9 mouse cellular contexts compared by ENCODE assay signal in the genomic region with DNA sequence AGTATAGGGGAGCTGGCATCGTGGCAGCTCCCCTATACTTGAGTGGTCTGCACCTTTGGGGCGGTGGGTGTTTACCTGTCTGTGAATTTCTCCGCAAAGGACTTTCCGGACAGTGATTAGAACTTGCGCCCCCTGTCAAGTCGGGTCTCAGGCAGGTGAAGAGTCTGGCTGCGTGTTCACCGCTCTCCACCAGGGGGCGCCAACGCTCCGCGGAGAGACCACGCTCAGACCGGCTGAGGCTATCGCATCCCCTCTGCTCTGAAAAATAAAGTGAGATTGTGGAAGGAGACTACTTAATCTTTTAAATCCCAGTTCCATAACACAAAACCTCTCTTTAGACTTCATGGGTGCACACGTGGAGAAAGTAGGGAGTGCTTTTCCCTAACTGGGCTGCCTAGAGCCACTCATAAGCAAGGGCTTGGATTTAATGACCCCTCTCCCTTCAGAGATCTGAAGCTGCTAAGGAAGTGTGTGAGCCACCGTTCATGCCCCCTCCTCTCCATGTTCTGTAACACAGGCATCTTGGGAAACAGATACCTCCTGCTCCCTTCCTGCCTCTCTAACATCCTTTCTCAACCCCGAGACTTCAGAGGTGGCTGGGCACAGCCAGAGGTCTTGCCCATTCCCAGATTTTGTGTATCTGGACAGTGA. TPM values are rescaled to one million over a fixed set of nuclear protein-coding genes. Genes with fewer than 3 reads are reported as not detected.
DNase-seq lines count a peak whose midpoint lies in the region; ATAC-seq and TF ChIP-seq lines count a peak whose summit lies in the region.
"Had no signal": no experiment of that assay in that cellular context is flagged by ENCODE, and none has a peak within 500 bp of the region (broad histone marks: within the 10 kb centered on the region; RNA-seq: fewer than 3 reads in every experiment).

No protein-coding gene starts in this region.

- no peaks in the 10 kb centered on the region for H3K79me2 ChIP-seq in CH12.LX (replicated peaks; ENCODE audit: control insufficient read depth, extremely low read depth, insufficient read depth, poor library complexity, severe bottlenecking)

- dilution Hi-C loops in CH12.LX (cut with MboI; ENCODE audit: extremely low pct_ligation_motif_present, extremely low pct_unique_long_range_greater_than_20kb, low sequenced_read_pairs): no loop called here

- peak overlapping the region; percentile 12; the same call in 1 of the 2 replicates for H3K4me2 ChIP-seq in CH12.LX (ENCODE audit: insufficient read depth, low read depth, poor library complexity, severe bottlenecking)
- no peak overlapping the region for H3K4me2 ChIP-seq in heart, postnatal 0 days (ENCODE audit: low read depth, low read length)
- no peak overlapping the region for H3K4me2 ChIP-seq in lung, embryonic 14.5 days
- H3K4me2 ChIP-seq: heart, embryonic 15.5 days had no signal

- TF ChIP-seq CTCF in CH12.LX (conservative IDR thresholded peaks at IDR 0.05 in 1 of 2, IDR thresholded peaks at IDR 0.05 in 1 of 2; ENCODE audit: low read depth in 2 of 2, low read length in 2 of 2): peak; percentile 79 to 99
- peak; percentile 90 for TF ChIP-seq CTCF in heart, postnatal 0 days (IDR thresholded peaks at IDR 0.05; ENCODE audit: low read depth)
- peak; percentile 99 for TF ChIP-seq CTCF in lung, embryonic 14.5 days (IDR thresholded peaks at IDR 0.05; ENCODE audit: low read depth)

- H3K4me1 ChIP-seq in CH12.LX (ENCODE audit: control insufficient read depth in 1 of 2, insufficient read depth in 2 of 2): peaks cover 14 to 39% of the 10 kb centered on the region in 2 experiments
- 0 out of 2 replicates have a peak, but pooled peaks cover 11% of the 10 kb centered on the region for H3K4me1 ChIP-seq in heart, postnatal 0 days (ENCODE audit: control insufficient read depth, insufficient read depth)
- peaks cover 19% of the 10 kb centered on the region; the same call in 1 of the 2 replicates for H3K4me1 ChIP-seq in lung, embryonic 14.5 days (ENCODE audit: insufficient read depth)

- DNase-seq in CH12.LX (ENCODE audit: extremely low read depth): peak; percentile 64
- DNase-seq in brain, adult 2 months (ENCODE audit: low read depth, low spot score): peak; percentile 66
- peak; percentile 25 for DNase-seq in heart, postnatal 0 days (ENCODE audit: low spot score)
- DNase-seq in kidney, postnatal 36 days: peak; percentile 55 to 89
- DNase-seq in lung, embryonic 14.5 days: peak; percentile 90
- DNase-seq in ovary, postnatal 36 days (ENCODE audit: low spot score): peak; percentile 80
- peak; percentile 87 for DNase-seq in thymus, postnatal 14 days

- peaks cover 33% of the 10 kb centered on the region for H3K27me3 ChIP-seq in CH12.LX (replicated peaks)
- H3K27me3 ChIP-seq in heart, postnatal 0 days (ENCODE audit: control insufficient read depth, insufficient read depth, low read length): no peaks in the 10 kb centered on the region; the same call in 1 of the 2 replicates
- 0 out of 2 replicates have a peak, but pooled peaks cover 4% of the 10 kb centered on the region for H3K27me3 ChIP-seq in lung, embryonic 14.5 days (ENCODE audit: insufficient read depth, low read length)

- H3K9ac ChIP-seq in CH12.LX (ENCODE audit: insufficient read depth, low read depth): no peak overlapping the region
- no peak overlapping the region for H3K9ac ChIP-seq in heart, postnatal 0 days (replicated peaks; ENCODE audit: low read depth, low read length)
- H3K9ac ChIP-seq in lung, embryonic 14.5 days: no peak overlapping the region
- H3K9ac ChIP-seq: heart, embryonic 15.5 days had no signal

- H3K4me3 ChIP-seq in CH12.LX (replicated peaks in 1 of 3; ENCODE audit: low read depth in 2 of 3, low read length in 2 of 3, poor library complexity in 1 of 3): no peak overlapping the region
- no peak overlapping the region for H3K4me3 ChIP-seq in heart, postnatal 0 days (ENCODE audit: low read depth, low read length)
- H3K4me3 ChIP-seq in lung, embryonic 14.5 days (ENCODE audit: low read depth, low read length): no peak overlapping the region
- H3K4me3 ChIP-seq: heart, embryonic 15.5 days had no signal

- H3K36me3 ChIP-seq in CH12.LX (replicated peaks in 1 of 2; ENCODE audit: control insufficient read depth in 1 of 2, insufficient read depth in 1 of 2, low read length in 1 of 2): no peaks in the 10 kb centered on the region
- H3K36me3 ChIP-seq in heart, postnatal 0 days (replicated peaks; ENCODE audit: control insufficient read depth, insufficient read depth, low read length): no peaks in the 10 kb centered on the region
- H3K36me3 ChIP-seq in lung, embryonic 14.5 days (ENCODE audit: insufficient read depth): no peaks in the 10 kb centered on the region
- H3K36me3 ChIP-seq: heart, embryonic 15.5 days had no signal

- TF ChIP-seq POLR2A in CH12.LX (IDR thresholded peaks at IDR 0.05; ENCODE audit: low read depth, low read length): no peak

- H3K9me3 ChIP-seq in CH12.LX (replicated peaks; ENCODE audit: low read length): no peaks in the 10 kb centered on the region
- no peaks in the 10 kb centered on the region for H3K9me3 ChIP-seq in heart, postnatal 0 days (replicated peaks; ENCODE audit: control insufficient read depth, low read length)
- no peaks in the 10 kb centered on the region for H3K9me3 ChIP-seq in lung, embryonic 14.5 days (ENCODE audit: low read depth, low read length)
- H3K9me3 ChIP-seq: heart, embryonic 15.5 days had no signal

- in situ Hi-C loops in CH12.LX (cut with MboI; ENCODE audit: low pct_ligation_motif_present, low pct_unique_long_range_greater_than_20kb, low sequenced_read_pairs): no loop called here

- 8% methylated on average over 18 of the region's 18 CpGs for whole genome bisulfite sequencing in heart, postnatal 0 days
- 6% methylated on average over 18 of the region's 18 CpGs for WGBS in lung, embryonic 14.5 days

- peak; percentile 77 for ATAC-seq in erythroblast, adult 5-6 weeks (replicated peaks; ENCODE audit: low FRiP score, poor library complexity, severe bottlenecking)
- no peak; the same call in 1 of the 2 replicates for ATAC-seq in heart, postnatal 0 days (ENCODE audit: insufficient read depth, low read depth)
- no peak for ATAC-seq in lung, embryonic 14.5 days (ENCODE audit: insufficient read depth)

- TF ChIP-seq RAD21 in CH12.LX (IDR thresholded peaks at IDR 0.05; ENCODE audit: low read depth, low read length): peak; percentile 96

- H3K27ac ChIP-seq in CH12.LX (ENCODE audit: insufficient read depth, low read depth): no peak overlapping the region
- no peak overlapping the region for H3K27ac ChIP-seq in heart, postnatal 0 days (ENCODE audit: low read depth)
- H3K27ac ChIP-seq in lung, embryonic 14.5 days (ENCODE audit: low read depth): no peak overlapping the region
- H3K27ac ChIP-seq: heart, embryonic 15.5 days had no signal

- no peak for TF ChIP-seq EP300 in CH12.LX (IDR thresholded peaks at IDR 0.05; ENCODE audit: low read length)
- no peak for TF ChIP-seq EP300 in heart, postnatal 0 days (IDR thresholded peaks at IDR 0.05; ENCODE audit: low read depth)

TF ChIP-seq in CH12.LX, 34 proteins besides CTCF, POLR2A, EP300 and RAD21:
- no peak for TF ChIP-seq ZMIZ1 (IDR thresholded peaks at IDR 0.05; ENCODE audit: low read depth, low read length)
- TF ChIP-seq ETS1 (conservative IDR thresholded peaks at IDR 0.05; ENCODE audit: low read depth, low read length): no peak
- no peak for TF ChIP-seq HCFC1 (IDR thresholded peaks at IDR 0.05; ENCODE audit: low read depth, low read length)
- no peak for TF ChIP-seq MAFK (IDR thresholded peaks at IDR 0.05; ENCODE audit: insufficient replicate concordance, low read length)
- TF ChIP-seq TBP (conservative IDR thresholded peaks at IDR 0.05; ENCODE audit: low read depth, low read length): no peak
- no peak for TF ChIP-seq MXI1 (IDR thresholded peaks at IDR 0.05; ENCODE audit: low read depth, low read length)
- TF ChIP-seq NELFE (IDR thresholded peaks at IDR 0.05; ENCODE audit: low read depth, low read length): peak; percentile 17; the same call in 1 of the 2 replicates
- no peak for TF ChIP-seq TCF12 (IDR thresholded peaks at IDR 0.05; ENCODE audit: low read depth, low read length)
- no peak for TF ChIP-seq JUN (IDR thresholded peaks at IDR 0.05; ENCODE audit: insufficient read depth, low read depth, low read length)
- no peak for TF ChIP-seq CHD1 (IDR thresholded peaks at IDR 0.05; ENCODE audit: low read depth, low read length)
- TF ChIP-seq MEF2A (IDR thresholded peaks at IDR 0.05; ENCODE audit: borderline replicate concordance, low read depth, low read length): no peak
- TF ChIP-seq ELF1 (IDR thresholded peaks at IDR 0.05; ENCODE audit: low read depth, low read length): no peak
- TF ChIP-seq ZC3H11A (IDR thresholded peaks at IDR 0.05; ENCODE audit: low read depth, low read length): peak; percentile 18; the same call in 1 of the 2 replicates
- no peak for TF ChIP-seq CHD2 (IDR thresholded peaks at IDR 0.05; ENCODE audit: low read length)
- no peak for TF ChIP-seq E2F4 (IDR thresholded peaks at IDR 0.05; ENCODE audit: insufficient replicate concordance, low read depth, low read length)
- no peak for TF ChIP-seq BHLHE40 (IDR thresholded peaks at IDR 0.05; ENCODE audit: low read depth, low read length)
- peak; percentile 84 for TF ChIP-seq SMC3 (IDR thresholded peaks at IDR 0.05; ENCODE audit: low read depth, low read length)
- no peak for TF ChIP-seq MAZ (IDR thresholded peaks at IDR 0.05; ENCODE audit: low read depth, low read length)

RNA-seq across cellular contexts. Expression of gene Blcap, which starts 34.1 kb away (rescaled TPM):
- total RNA-seq in CH12.LX (2012; rRNA removed): 10.7 and 14.0 TPM in 2 replicates
- 15.3 and 16.0 TPM in 2 replicates for total RNA-seq in CH12.LX (2014; rRNA removed)
- 18.9 and 19.3 TPM in 2 replicates for polyA plus RNA-seq in CH12.LX (2012; ENCODE audit: insufficient read length, low read depth)
- 6.9 and 11.5 TPM in 2 replicates for total RNA-seq in erythroblast, adult 5-6 weeks (2015; ENCODE audit: low replicate concordance)
- total RNA-seq in erythroblast, adult 5-6 weeks (2017; ENCODE audit: low replicate concordance): 3.0 and 3.5 TPM in 2 replicates
- 33.1 and 35.5 TPM in 2 replicates for total RNA-seq in heart, postnatal 0 days (2014; rRNA removed; ENCODE audit: low replicate concordance)
- 48.9 and 49.5 TPM in 2 replicates for polyA plus RNA-seq in heart, postnatal 0 days (2015; fragmentation: Nextera tagmentation; extraction: Ambion mirVana)
- polyA plus RNA-seq in lung, embryonic 14.5 days (2014; fragmentation: Nextera tagmentation; extraction: Ambion mirVana): 49.3 and 49.8 TPM in 2 replicates

RNA-seq across cellular contexts. Expression of gene Nnat, which starts 45.3 kb away (rescaled TPM):
- total RNA-seq in CH12.LX (2012; rRNA removed) (0.38 and 0.76 TPM in 2 replicates), CH12.LX (2014; rRNA removed) (not detected in 2 replicates)
- 0.19 and 0.84 TPM in 2 replicates for polyA plus RNA-seq in CH12.LX (2012; ENCODE audit: insufficient read length, low read depth)
- not detected in 2 replicates for total RNA-seq in erythroblast, adult 5-6 weeks (2015; ENCODE audit: low replicate concordance)
- total RNA-seq in erythroblast, adult 5-6 weeks (2017; ENCODE audit: low replicate concordance): not detected in 2 replicates
- total RNA-seq in heart, postnatal 0 days (2014; rRNA removed; ENCODE audit: low replicate concordance): 23.8 and 27.9 TPM in 2 replicates
- polyA plus RNA-seq in heart, postnatal 0 days (2015; fragmentation: Nextera tagmentation; extraction: Ambion mirVana): 13.1 and 13.8 TPM in 2 replicates
- 414 and 435 TPM in 2 replicates for polyA plus RNA-seq in lung, embryonic 14.5 days (2014; fragmentation: Nextera tagmentation; extraction: Ambion mirVana)

Comparison
In these comparisons a context has a peak if more than half of its experiments do, and no peak if none do; other contexts are left out.
1. DNase-seq: peak in every context shown above with its lines; median percentile 90 in lung, embryonic 14.5 days; 87 in thymus, postnatal 14 days; 80 in ovary, postnatal 36 days; 72 in kidney, postnatal 36 days; 66 in brain, adult 2 months; 64 in CH12.LX; 25 in heart, postnatal 0 days.
2. RNA of gene Nnat, which starts 45.3 kb away (total RNA-seq): 23.8 to 27.9 TPM in heart, postnatal 0 days; 0.38 to 0.76 TPM in CH12.LX and not detected in erythroblast, adult 5-6 weeks; every median in the first group is over 10 times any median in the second.
3. Peak in every context shown above with its lines, with median percentiles within 50 percentile points of each other: CTCF ChIP-seq.